Comparison of ENCODE assay signal across 15 mouse cellular contexts in genomic region chr12:112424150-112424549, GRCm38 (mm10).
DNase-seq lines count a peak whose midpoint lies in the region; ATAC-seq and TF ChIP-seq lines count a peak whose summit lies in the region.
"Had no signal": no experiment of that assay in that cellular context is flagged by ENCODE, and none has a peak within 500 bp of the region (broad histone marks: within the 10 kb centered on the region; RNA-seq: fewer than 3 reads in every experiment).

No protein-coding gene starts in this region.

- no peaks in the 10 kb centered on the region for H3K36me3 ChIP-seq in forebrain, embryonic 14.5 days (ENCODE audit: control insufficient read depth, insufficient read depth, low read length)
- no peaks in the 10 kb centered on the region for H3K36me3 ChIP-seq in forebrain, embryonic 10.5 days (replicated peaks)
- H3K36me3 ChIP-seq in forebrain, embryonic 16.5 days (ENCODE audit: control insufficient read depth, insufficient read depth) = no peaks in the 10 kb centered on the region
- H3K36me3 ChIP-seq: embryonic facial prominence, embryonic 10.5 days; embryonic facial prominence, embryonic 12.5 days had no signal

- peak; percentile 78 for DNase-seq in forebrain, embryonic 14.5 days (ENCODE audit: low spot score)
- no peak for DNase-seq in forebrain, embryonic 10.5 days (ENCODE audit: extremely low spot score, low spot score)
- peak; percentile 82 for DNase-seq in brain, embryonic 14.5 days (ENCODE audit: low read depth)
- DNase-seq in heart, postnatal 4 days = no peak
- no peak for DNase-seq in adrenal gland, postnatal 4 days (ENCODE audit: low spot score in 2 of 2)
- DNase-seq: adrenal gland, adult 2 months; adrenal gland, postnatal 10 days; adrenal gland, postnatal 36 days; cerebellum, adult 11-12 months; cerebellum, adult 2 months; cerebellum, adult 9-10 months; cerebellum, postnatal 25 days had no signal

- H3K27me3 ChIP-seq in forebrain, embryonic 14.5 days (replicated peaks; ENCODE audit: control insufficient read depth, insufficient read depth, low read length) = no peaks in the 10 kb centered on the region
- H3K27me3 ChIP-seq in forebrain, embryonic 10.5 days (ENCODE audit: poor library complexity, severe bottlenecking) = 0 out of 2 replicates have a peak, but pooled peaks cover 4% of the 10 kb centered on the region
- no peaks in the 10 kb centered on the region for H3K27me3 ChIP-seq in forebrain, embryonic 16.5 days (replicated peaks; ENCODE audit: control insufficient read depth, insufficient read depth, low read length)
- H3K27me3 ChIP-seq: embryonic facial prominence, embryonic 12.5 days had no signal

- no peaks in the 10 kb centered on the region for H3K9me3 ChIP-seq in forebrain, embryonic 14.5 days (replicated peaks; ENCODE audit: control insufficient read depth, low read length)
- H3K9me3 ChIP-seq in forebrain, embryonic 10.5 days = no peaks in the 10 kb centered on the region; the same call in 1 of the 2 replicates
- no peaks in the 10 kb centered on the region for H3K9me3 ChIP-seq in forebrain, embryonic 16.5 days (ENCODE audit: control insufficient read depth, low read length)
- H3K9me3 ChIP-seq: embryonic facial prominence, embryonic 10.5 days; embryonic facial prominence, embryonic 12.5 days had no signal

- no peak for TF ChIP-seq POLR2A in brain, embryonic 14.5 days (IDR thresholded peaks at IDR 0.05; ENCODE audit: borderline replicate concordance, extremely low read depth, insufficient read depth, insufficient read length, poor library complexity, severe bottlenecking)

- H3K9ac ChIP-seq in forebrain, embryonic 14.5 days (ENCODE audit: low read length) = no peak overlapping the region
- no peak overlapping the region for H3K9ac ChIP-seq in forebrain, embryonic 16.5 days (replicated peaks; ENCODE audit: low read depth, low read length)
- H3K9ac ChIP-seq: embryonic facial prominence, embryonic 12.5 days had no signal

- H3K4me2 ChIP-seq in forebrain, embryonic 14.5 days (ENCODE audit: low read length) = no peak overlapping the region
- H3K4me2 ChIP-seq in forebrain, embryonic 16.5 days (ENCODE audit: low read length) = no peak overlapping the region
- H3K4me2 ChIP-seq: embryonic facial prominence, embryonic 12.5 days had no signal

- WGBS in forebrain, embryonic 14.5 days = 75% methylated on average over 6 of the region's 6 CpGs
- WGBS in forebrain, embryonic 10.5 days = 89% methylated on average over 6 of the region's 6 CpGs
- WGBS in forebrain, embryonic 16.5 days = 60% methylated on average over 6 of the region's 6 CpGs

- H3K4me3 ChIP-seq in forebrain, embryonic 14.5 days (ENCODE audit: low read depth, low read length) = no peak overlapping the region
- no peak overlapping the region for H3K4me3 ChIP-seq in forebrain, embryonic 10.5 days
- H3K4me3 ChIP-seq in forebrain, embryonic 16.5 days (replicated peaks; ENCODE audit: low read length) = no peak overlapping the region
- H3K4me3 ChIP-seq: embryonic facial prominence, embryonic 10.5 days; embryonic facial prominence, embryonic 12.5 days had no signal

- no peak for TF ChIP-seq CTCF in brain, embryonic 14.5 days (IDR thresholded peaks at IDR 0.05; ENCODE audit: borderline replicate concordance, extremely low read depth, insufficient read depth, insufficient read length)

- H3K27ac ChIP-seq in forebrain, embryonic 14.5 days (ENCODE audit: low read depth, low read length) = peak overlapping the region; percentile 73; the same call in 1 of the 2 replicates
- no peak overlapping the region for H3K27ac ChIP-seq in forebrain, embryonic 10.5 days
- H3K27ac ChIP-seq in forebrain, embryonic 16.5 days (ENCODE audit: low read length) = peak overlapping the region; percentile 85
- H3K27ac ChIP-seq: embryonic facial prominence, embryonic 10.5 days; embryonic facial prominence, embryonic 12.5 days had no signal

- peaks cover 2% of the 10 kb centered on the region; the same call in 1 of the 2 replicates for H3K4me1 ChIP-seq in forebrain, embryonic 14.5 days (ENCODE audit: control insufficient read depth, insufficient read depth, low read length)
- H3K4me1 ChIP-seq in forebrain, embryonic 10.5 days = peaks cover 35% of the 10 kb centered on the region
- peaks cover 7% of the 10 kb centered on the region for H3K4me1 ChIP-seq in forebrain, embryonic 16.5 days (replicated peaks; ENCODE audit: control insufficient read depth, insufficient read depth, low read length)
- H3K4me1 ChIP-seq: embryonic facial prominence, embryonic 12.5 days had no signal

- ATAC-seq in forebrain, embryonic 14.5 days = peak; percentile 63; the same call in 1 of the 2 replicates
- ATAC-seq in forebrain, embryonic 16.5 days = peak; percentile 32

Comparison
In these comparisons a context has a peak if more than half of its experiments do, and no peak if none do; other contexts are left out.
1. DNase-seq: peak in forebrain, embryonic 14.5 days (single experiment) and brain, embryonic 14.5 days (single experiment); none in forebrain, embryonic 10.5 days (single experiment), heart, postnatal 4 days (single experiment) and adrenal gland, postnatal 4 days (0 of 2).